Mouse (Mus musculus) thymus, postnatal 25 days (tissue): Measurements from ENCODE around the gene Cox19.

Experiments
- DNase-seq: peaks from one replicate; pipeline ENCODE4 v3.0.0; 2022

Gene Cox19

GRCm38 (mm10) chr5:139291811-139292560, 59.2 kb downstream of the Cox19 start:
- no peak for DNase-seq

DNA sequence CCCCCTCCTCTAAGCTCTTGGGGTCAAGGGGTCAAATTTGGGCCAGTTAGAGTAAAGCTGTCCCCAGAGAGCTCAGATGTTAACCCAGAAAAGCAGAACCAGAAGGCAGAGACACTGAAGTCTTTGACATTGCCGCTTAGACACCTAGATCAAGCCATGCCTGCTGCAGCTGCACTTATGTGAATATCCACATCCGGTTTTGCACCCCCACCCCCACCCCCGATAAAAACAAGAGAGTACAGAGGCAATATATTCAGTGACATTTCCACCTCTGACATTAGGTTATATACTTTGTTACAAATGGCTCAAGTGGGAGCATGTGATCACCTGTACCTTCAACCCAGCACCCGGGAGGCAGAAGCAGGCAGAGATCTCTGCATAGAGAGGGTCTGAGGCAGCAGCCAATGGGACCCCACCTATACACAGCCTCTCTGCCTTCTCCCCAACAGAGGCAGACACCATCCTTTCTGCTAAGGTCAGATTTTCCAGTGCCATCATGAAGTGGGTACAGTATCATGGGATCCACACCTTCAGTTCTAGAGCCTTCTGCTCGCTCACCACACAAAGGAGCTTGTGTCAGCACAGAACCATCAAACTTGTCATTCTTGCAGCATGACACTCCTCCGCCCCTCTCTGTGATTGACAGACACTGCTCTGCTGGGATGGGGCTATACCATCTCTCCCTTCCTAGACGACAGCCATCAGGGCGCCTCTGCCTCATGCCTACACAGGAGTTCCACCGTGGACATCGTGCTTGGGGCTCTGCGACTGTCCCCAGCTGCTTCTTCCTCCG, 60.6 kb downstream of the Cox19 start:
- no peak for DNase-seq

DNA sequence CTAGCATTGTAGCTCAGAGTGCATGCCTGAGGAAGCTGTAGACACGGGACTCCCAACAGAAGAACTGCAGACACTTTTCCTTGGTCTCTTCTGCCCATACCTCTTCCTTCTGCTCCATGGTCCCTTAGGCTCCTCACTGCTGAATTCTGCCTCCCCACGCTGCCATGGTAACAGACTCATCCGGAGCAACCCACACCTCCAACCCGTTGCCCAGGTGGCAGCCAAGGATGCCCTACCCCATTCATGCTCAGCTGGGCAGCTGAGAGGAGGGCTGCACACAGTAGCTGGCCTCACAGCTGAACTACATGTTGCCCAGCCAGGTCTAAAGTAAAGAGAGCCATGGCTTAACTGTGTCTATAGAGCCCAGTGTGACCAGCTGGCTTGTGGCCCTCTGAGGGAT, 62.6 kb downstream of the Cox19 start:
- no peak for DNase-seq

- DNase-seq, result no peak
These were observed 63.4 kb downstream of the Cox19 start for GRCm38 (mm10) chr5:139287787-139288186.

DNA sequence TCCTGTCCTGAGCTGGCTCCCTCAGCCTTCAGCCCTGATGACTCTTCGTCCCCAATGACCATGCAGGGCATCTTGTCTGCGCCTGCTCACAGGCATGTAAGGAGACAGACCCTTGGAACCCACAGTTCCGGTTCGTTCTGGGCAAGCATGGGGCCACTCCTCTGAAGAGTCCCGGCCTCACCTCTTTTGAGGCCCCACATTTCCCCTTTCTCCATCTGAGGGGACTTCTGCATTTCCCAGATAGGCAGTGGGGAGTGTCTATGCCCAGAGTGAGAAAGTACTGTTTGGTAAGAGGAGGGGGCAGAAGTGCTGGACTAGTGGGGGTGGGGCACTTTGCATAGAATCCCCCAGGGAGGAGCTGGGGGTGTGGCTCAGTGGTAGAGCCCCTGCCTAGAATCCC, 64.1 kb downstream of the Cox19 start:
- DNase-seq, result no peak
